Mouse (Mus musculus) heart, embryonic 15.5 days (tissue): Measurements from ENCODE around the gene Fam13a. TPM values are rescaled to one million over a fixed set of nuclear protein-coding genes. Genes with fewer than 3 reads are reported as not detected.

Experiments used
- ATAC-seq: fragments of 200-750 bp; cut with Nextera tagmentation; replicated peaks from 2 replicates; pipeline ENCODE4 v1.8.0; 2017; ENCODE audit warnings: low read depth, moderate TSS enrichment; ENCODE audit not compliant: insufficient number of reproducible peaks, insufficient read depth, low FRiP score
- H3K27ac ChIP-seq: fragments of 300-500 bp; sonication (generic); 2 replicates; pipeline ENCODE4 v1.5.1; 2015; ENCODE audit warnings: mild to moderate bottlenecking, inconsistent platforms
- H3K27me3 ChIP-seq: fragments of 300-500 bp; sonication (generic); 2 replicates; pipeline ENCODE4 v1.6.1; 2015; ENCODE audit warnings: inconsistent platforms
- H3K36me3 ChIP-seq: fragments of 300-500 bp; sonication (generic); 2 replicates; pipeline ENCODE4 v1.6.1; 2015; ENCODE audit warnings: mild to moderate bottlenecking, inconsistent platforms
- H3K4me1 ChIP-seq: fragments of 300-500 bp; sonication (generic); replicated peaks from 2 replicates; pipeline ENCODE4 v1.6.1; 2015; ENCODE audit warnings: inconsistent platforms
- H3K4me2 ChIP-seq: fragments of 300-500 bp; sonication (generic); 2 replicates; pipeline ENCODE4 v1.6.1; 2015; ENCODE audit warnings: inconsistent platforms, mild to moderate bottlenecking, moderate library complexity
- H3K4me3 ChIP-seq: fragments of 300-500 bp; sonication (generic); 2 replicates; pipeline ENCODE4 v1.5.1; 2015; ENCODE audit warnings: mild to moderate bottlenecking, inconsistent platforms
- H3K9ac ChIP-seq: fragments of 300-500 bp; sonication (generic); 2 replicates; pipeline ENCODE4 v1.6.1; 2015; ENCODE audit warnings: mild to moderate bottlenecking, inconsistent platforms
- H3K9me3 ChIP-seq: fragments of 300-500 bp; sonication (generic); replicated peaks from 2 replicates; pipeline ENCODE4 v1.6.1; 2016; ENCODE audit warnings: inconsistent platforms
- WGBS: fragments of 180-500 bp; shearing (Covaris S2); methylation state at CpG from one replicate; pipeline ENCODE4 v1.1.7; 2015; ENCODE audit warnings: mixed read lengths; 5-methylcytosine and 5-hydroxymethylcytosine counted together
- polyA plus RNA-seq: library from polyadenylated mRNA; unstranded; fragments of >200 nt; fragmentation: Nextera tagmentation; extraction: Ambion mirVana; gene quantifications from 2 replicates; pipeline ENCODE4 v1.2.1, GENCODE M21; 2015

Fam13a gene
- polyA plus RNA-seq, 1 experiment from 2014 or later: 9.3 TPM

DNA sequence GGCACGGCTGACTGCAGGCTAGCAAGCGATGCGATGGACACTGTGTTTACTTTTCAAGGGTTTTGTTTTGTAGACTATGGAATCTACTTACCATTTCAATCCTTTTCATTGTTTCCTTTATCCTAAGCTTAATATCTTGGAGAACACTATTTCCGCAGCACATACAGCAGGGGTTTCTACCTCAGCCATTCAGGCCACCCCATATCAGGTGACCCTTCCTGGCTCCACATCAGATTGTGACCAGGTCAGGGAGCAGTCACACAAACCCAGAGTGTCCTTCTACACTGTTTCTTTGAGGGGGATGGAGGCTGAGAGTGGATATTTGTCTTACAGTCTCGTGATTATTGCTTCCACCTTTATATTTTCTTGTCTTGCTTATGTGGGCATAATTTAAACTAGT is 61.7 kb downstream of the Fam13a start:
- 83% methylated on average over 5 of the region's 5 CpGs for WGBS
- no peaks in the 10 kb centered on the region for H3K36me3 ChIP-seq
- no peak overlapping the region for H3K4me3 ChIP-seq
- H3K9ac ChIP-seq: no peak overlapping the region
- H3K27me3 ChIP-seq: no peaks in the 10 kb centered on the region
- H3K4me1 ChIP-seq: 0 out of 2 replicates have a peak, but pooled peaks cover 5% of the 10 kb centered on the region
- H3K4me2 ChIP-seq: no peak overlapping the region
- ATAC-seq: no peak
- H3K9me3 ChIP-seq: no peaks in the 10 kb centered on the region
- no peak overlapping the region for H3K27ac ChIP-seq

DNA sequence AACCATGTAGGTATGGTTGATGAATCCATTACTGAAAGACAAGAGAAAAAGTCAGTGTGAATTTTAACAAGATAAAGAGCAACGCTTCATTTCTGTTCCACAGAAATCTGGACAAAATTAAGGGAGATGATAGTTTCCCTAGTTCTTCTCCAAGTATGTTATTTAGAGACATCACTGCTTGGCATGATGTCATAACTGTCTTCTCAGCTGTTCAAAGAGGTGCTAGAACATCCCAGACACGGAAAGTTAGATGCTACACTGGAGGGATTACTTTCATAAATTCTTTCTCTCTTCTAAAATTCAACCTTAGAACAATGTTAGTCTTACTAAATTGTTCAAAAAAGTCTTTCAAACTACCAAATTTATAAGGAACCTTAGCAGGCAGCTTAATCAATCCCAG is 63.8 kb downstream of the Fam13a start:
- Histone ChIP-seq H3K4me3 (no peak overlapping the region), H3K9ac (no peak overlapping the region), H3K4me1 (0 out of 2 replicates have a peak, but pooled peaks cover 3% of the 10 kb centered on the region), H3K27me3 (no peaks in the 10 kb centered on the region), H3K27ac (no peak overlapping the region), H3K4me2 (no peak overlapping the region), H3K36me3 (peaks cover under 1% of the 10 kb centered on the region; the same call in 1 of the 2 replicates), H3K9me3 (no peaks in the 10 kb centered on the region)
- ATAC-seq: no peak
- WGBS: 83% methylated on average over 2 of the region's 2 CpGs

DNA sequence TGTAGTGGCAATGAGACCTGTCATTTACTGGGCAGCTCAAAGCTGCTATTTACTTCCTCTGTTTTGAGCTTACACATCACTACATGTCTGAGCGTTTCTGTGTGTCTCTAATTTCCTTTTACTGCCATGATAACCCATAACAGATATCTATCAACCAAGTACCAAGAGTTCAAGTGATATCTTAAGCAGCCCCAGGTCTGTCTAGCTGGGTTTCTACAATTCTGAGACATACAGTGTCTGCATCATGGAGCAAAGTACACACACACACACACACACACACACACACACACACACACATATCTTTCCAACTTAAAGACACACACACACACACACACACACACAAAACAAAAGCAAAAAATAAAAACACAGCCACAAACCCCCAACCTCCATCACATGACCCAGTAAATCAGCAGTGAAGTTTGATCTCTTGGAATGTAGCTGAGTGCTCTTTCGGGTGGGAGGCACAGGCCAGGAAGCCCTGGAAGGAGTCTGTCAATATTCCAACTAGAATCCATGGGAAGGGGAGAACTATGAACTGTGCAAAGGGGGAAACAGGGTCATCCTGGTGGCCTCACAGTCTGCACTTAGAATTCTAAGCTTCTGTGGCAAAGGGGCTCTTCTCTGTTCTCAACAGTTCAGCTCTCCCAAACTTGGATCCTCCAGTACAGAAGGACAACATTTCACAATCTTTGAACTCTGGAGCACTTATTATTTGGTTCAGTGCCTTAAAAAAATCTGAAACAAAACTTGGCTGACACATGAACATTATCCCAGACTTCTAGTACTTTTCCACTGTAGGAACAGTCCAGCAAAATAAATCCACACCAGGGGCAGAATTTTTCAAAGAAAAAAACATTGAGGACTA is 73.0 kb downstream of the Fam13a start:
- H3K4me1 ChIP-seq: no peaks in the 10 kb centered on the region
- H3K9me3 ChIP-seq: no peaks in the 10 kb centered on the region
- H3K27ac ChIP-seq: no peak overlapping the region
- no peak overlapping the region for H3K4me3 ChIP-seq
- no peak for ATAC-seq
- WGBS: 55% methylated on average over 2 of the region's 2 CpGs
- H3K27me3 ChIP-seq: no peaks in the 10 kb centered on the region
- H3K36me3 ChIP-seq: peaks cover 28% of the 10 kb centered on the region
- H3K4me2 ChIP-seq: no peak overlapping the region
- no peak overlapping the region for H3K9ac ChIP-seq

DNA sequence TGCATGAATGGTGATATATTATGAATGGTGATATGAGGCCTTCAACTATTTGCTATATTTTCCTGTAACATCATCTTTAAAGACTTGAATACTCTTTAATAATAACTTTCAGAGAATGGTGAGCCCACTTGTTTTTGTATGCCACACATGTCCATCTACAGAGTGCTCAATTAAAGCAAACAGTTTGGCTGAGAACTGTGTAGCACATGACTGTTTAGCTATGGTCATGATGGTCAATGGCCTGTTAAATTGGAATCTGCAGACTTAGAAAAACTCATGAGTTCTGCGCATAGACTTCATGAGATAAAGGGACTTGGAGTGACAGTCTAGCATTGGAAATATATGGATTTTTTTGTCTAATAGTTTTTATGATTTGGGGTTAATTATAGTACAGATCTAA is 73.9 kb downstream of the Fam13a start:
- 91% methylated on average over 1 of the region's 1 CpGs for WGBS
- no peaks in the 10 kb centered on the region for H3K4me1 ChIP-seq
- H3K27me3 ChIP-seq: no peaks in the 10 kb centered on the region
- no peak overlapping the region for H3K27ac ChIP-seq
- no peak for ATAC-seq
- no peak overlapping the region for H3K4me3 ChIP-seq
- no peak overlapping the region for H3K4me2 ChIP-seq
- no peak overlapping the region for H3K9ac ChIP-seq
- H3K9me3 ChIP-seq: no peaks in the 10 kb centered on the region
- peaks cover 26% of the 10 kb centered on the region for H3K36me3 ChIP-seq

DNA sequence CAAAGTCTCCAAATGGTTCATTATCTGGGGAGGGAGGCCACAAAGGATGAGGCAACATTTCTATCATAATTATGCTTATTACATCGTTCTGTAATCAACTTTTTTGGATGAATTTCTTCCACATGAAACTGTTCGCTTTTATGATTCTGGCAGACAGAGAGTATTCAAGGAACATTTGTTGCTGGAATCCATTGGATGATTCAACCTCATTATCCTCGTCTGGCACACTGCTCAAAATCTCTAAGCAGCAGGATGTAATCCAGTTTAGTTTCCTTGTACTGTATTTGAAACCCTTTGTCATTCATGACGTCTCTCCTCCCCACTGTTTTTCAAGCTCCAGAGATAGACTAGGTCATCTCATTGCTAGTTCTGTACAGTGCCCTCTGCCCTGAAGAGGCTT is 77.5 kb downstream of the Fam13a start:
- Histone ChIP-seq H3K9me3 (no peaks in the 10 kb centered on the region), H3K36me3 (peaks cover 4% of the 10 kb centered on the region; the same call in 1 of the 2 replicates), H3K9ac (no peak overlapping the region), H3K4me2 (no peak overlapping the region), H3K27ac (no peak overlapping the region), H3K4me1 (no peaks in the 10 kb centered on the region), H3K4me3 (no peak overlapping the region), H3K27me3 (no peaks in the 10 kb centered on the region)
- ATAC-seq: no peak
- WGBS: 70% methylated on average over 4 of the region's 4 CpGs

DNA sequence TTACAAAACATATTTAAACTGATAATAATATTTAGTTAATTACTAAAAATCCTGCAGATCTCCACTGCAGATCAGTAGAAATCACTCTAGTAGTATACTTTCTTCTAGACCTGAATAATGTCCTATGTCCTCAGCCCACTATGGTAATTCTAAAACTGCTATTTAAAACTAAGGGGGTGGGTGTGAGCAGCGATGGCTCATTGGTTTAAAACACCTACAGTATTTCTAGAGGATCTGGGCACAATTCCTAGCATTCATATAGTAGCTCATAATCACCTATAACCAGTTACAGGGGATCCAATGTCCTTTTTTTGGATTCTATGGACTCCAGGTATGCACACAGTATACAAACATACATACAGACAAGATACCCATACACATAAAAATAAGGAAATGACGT is 78.1 kb downstream of the Fam13a start:
- ATAC-seq: no peak
- H3K4me2 ChIP-seq: no peak overlapping the region
- H3K27me3 ChIP-seq: no peaks in the 10 kb centered on the region
- no peaks in the 10 kb centered on the region for H3K4me1 ChIP-seq
- H3K27ac ChIP-seq: no peak overlapping the region
- 58% methylated on average over 2 of the region's 2 CpGs for WGBS
- H3K4me3 ChIP-seq: no peak overlapping the region
- no peak overlapping the region for H3K9ac ChIP-seq
- H3K36me3 ChIP-seq: peaks cover 4% of the 10 kb centered on the region; the same call in 1 of the 2 replicates
- H3K9me3 ChIP-seq: no peaks in the 10 kb centered on the region

DNA sequence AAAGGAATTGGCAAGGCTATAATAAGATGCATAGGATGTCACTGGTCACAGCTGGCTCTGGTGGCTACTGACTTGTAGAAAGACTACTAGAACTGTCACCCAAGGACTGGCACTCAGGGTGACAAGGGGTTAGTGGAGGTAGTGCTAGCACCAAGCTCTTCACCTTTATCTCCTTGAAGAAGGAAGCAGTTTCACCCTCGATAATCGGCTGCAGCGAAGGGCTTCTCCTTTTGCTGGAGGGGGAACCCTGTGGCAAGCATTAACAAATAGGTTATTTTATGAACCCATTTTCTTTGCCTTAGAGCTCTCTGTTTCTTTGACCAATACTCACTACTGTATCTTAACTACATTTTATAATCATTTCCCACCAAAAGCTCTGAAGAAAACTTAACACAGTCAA is 80.4 kb downstream of the Fam13a start:
- no peaks in the 10 kb centered on the region for H3K4me1 ChIP-seq
- no peak overlapping the region for H3K27ac ChIP-seq
- H3K27me3 ChIP-seq: no peaks in the 10 kb centered on the region
- no peak overlapping the region for H3K9ac ChIP-seq
- H3K4me2 ChIP-seq: no peak overlapping the region
- H3K36me3 ChIP-seq: peaks cover 4% of the 10 kb centered on the region; the same call in 1 of the 2 replicates
- H3K9me3 ChIP-seq: no peaks in the 10 kb centered on the region
- no peak overlapping the region for H3K4me3 ChIP-seq
- ATAC-seq: no peak
- WGBS: 53% methylated on average over 3 of the region's 3 CpGs

DNA sequence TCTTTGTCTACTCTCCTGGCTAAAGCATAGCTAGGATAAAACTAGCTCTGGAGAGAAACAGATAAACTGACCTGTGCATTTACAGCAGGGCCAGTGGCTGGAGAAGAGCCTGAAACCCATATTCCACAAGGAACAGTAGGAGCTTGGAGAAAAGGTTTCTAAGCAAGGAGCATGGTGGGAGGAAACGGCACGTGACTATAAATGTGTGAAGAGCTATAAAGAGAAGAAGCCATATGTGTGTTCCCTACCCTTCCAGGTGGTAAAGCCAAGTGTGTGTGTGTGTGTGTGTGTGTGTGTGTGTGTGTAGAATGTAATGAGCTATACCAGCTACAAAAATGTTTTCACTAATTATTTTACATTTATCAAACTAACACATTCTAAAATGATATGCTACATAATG is 82.1 kb downstream of the Fam13a start:
- no peaks in the 10 kb centered on the region for H3K4me1 ChIP-seq
- H3K36me3 ChIP-seq: peaks cover under 1% of the 10 kb centered on the region; the same call in 1 of the 2 replicates
- no peak overlapping the region for H3K4me2 ChIP-seq
- no peak for ATAC-seq
- H3K4me3 ChIP-seq: no peak overlapping the region
- no peaks in the 10 kb centered on the region for H3K27me3 ChIP-seq
- WGBS: 93% methylated on average over 2 of the region's 2 CpGs
- H3K9ac ChIP-seq: no peak overlapping the region
- no peaks in the 10 kb centered on the region for H3K9me3 ChIP-seq
- H3K27ac ChIP-seq: no peak overlapping the region

DNA sequence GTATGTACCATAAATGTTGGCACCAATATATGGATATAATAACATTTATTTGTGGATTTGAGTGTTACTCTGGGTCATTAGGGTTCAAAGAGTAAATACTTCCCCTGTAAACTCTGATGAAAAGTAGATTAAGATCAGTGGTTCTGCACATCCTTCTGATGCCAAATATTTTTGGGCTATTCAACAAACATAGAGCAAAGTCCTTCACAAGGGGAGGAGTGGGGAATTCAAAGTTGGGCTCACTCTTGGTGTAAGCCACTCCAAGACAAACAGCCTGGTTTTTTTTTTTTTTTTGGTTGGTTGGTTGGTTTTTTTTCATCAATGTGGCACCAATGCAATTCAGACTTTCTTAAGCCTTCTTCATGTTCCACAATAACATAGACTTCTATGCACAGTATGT is 86.6 kb downstream of the Fam13a start:
- no peaks in the 10 kb centered on the region for H3K9me3 ChIP-seq
- H3K27me3 ChIP-seq: no peaks in the 10 kb centered on the region
- H3K27ac ChIP-seq: no peak overlapping the region
- no peaks in the 10 kb centered on the region for H3K36me3 ChIP-seq
- no peak overlapping the region for H3K9ac ChIP-seq
- no peak overlapping the region for H3K4me3 ChIP-seq
- no peaks in the 10 kb centered on the region for H3K4me1 ChIP-seq
- H3K4me2 ChIP-seq: no peak overlapping the region
- no peak for ATAC-seq

DNA sequence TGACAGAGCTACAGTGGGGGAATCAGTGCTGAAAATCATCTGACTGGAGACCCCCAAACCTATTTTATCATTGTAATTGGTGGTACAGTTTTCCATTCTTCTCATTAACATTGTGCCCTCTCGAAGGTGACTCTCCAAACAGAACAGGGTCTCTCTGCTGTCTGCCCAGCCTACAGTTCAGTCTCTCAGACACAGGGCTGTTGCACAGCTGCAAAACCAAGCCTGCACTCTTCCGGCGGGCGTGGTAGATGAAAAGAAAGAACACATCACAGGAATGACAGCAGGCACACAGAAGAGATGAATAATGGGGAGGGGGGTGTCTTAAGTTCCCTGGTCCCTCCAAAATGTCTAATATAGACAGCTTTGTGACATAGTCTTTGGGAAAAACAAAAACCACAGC is 90.2 kb downstream of the Fam13a start:
- no peak overlapping the region for H3K27ac ChIP-seq
- no peak for ATAC-seq
- no peaks in the 10 kb centered on the region for H3K36me3 ChIP-seq
- no peaks in the 10 kb centered on the region for H3K9me3 ChIP-seq
- no peaks in the 10 kb centered on the region for H3K27me3 ChIP-seq
- no peak overlapping the region for H3K4me3 ChIP-seq
- no peak overlapping the region for H3K4me2 ChIP-seq
- no peak overlapping the region for H3K9ac ChIP-seq
- WGBS: 84% methylated on average over 4 of the region's 4 CpGs
- H3K4me1 ChIP-seq: peaks cover 12% of the 10 kb centered on the region

DNA sequence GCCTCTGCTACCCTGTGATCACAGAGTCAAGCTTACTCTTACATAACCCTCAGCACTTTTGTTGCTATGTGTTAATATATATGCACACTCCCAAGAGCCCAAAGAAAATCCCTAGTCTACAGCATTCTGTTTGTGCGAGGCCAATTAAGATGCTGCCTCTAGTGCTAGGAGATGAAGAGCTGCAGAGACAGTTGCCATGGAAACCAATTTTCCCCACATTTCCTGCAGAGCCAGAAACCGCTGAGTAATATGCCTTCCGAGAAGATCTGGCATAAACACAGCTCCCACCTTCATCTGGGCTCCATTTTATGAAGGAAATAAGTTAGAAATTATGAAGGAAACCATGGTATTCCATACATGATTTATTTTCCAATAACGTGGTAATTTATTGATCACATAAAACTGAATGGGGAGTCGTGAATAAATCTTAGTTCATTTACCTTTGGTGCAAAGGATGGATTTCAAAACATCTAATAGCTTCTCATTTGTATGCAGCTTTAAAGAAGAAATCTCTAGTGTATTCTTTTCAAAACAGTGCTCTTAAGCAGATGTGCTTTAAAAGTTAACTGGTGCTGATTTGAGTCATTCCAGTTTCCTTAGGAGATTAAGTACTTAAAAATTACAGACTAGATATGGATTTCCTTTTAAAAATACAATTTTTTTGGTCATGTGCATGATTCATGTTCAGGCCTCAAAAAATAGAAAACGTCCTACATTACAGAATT is 91.0 kb downstream of the Fam13a start:
- Histone ChIP-seq H3K9ac (no peak overlapping the region), H3K36me3 (no peaks in the 10 kb centered on the region), H3K4me2 (no peak overlapping the region), H3K4me1 (peaks cover 13% of the 10 kb centered on the region), H3K27me3 (no peaks in the 10 kb centered on the region), H3K27ac (no peak overlapping the region), H3K9me3 (no peaks in the 10 kb centered on the region), H3K4me3 (no peak overlapping the region)
- WGBS: 67% methylated on average over 6 of the region's 6 CpGs
- no peak for ATAC-seq
